In the genomic region with DNA sequence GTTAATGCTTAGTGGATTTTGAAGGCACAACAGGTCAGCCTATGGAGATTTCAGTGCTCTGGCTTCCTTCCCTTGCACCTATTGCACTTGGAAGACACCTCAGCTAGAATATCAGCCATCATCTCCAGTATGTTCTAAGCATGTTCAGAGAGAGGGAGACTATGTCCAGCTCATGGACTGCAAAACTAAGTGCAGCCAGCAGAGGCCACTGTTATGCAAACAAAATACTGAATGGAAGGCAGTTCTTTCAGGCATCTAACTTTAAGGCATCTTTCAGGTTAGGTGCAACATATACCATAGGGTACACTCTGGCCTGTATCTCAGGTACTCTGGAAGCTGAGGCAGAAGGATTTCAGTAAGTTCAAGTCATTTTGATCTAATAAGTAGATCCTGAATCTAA, we compare ENCODE assay signal across 9 mouse cellular contexts. TPM values are rescaled to one million over a fixed set of nuclear protein-coding genes. Genes with fewer than 3 reads are reported as not detected.
A peak's percentile ranks its signal among the peaks of the same experiment; 100 is the strongest.
DNase-seq lines count a peak whose midpoint lies in the region; ATAC-seq and TF ChIP-seq lines count a peak whose summit lies in the region.
"Had no signal": no experiment of that assay in that cellular context is flagged by ENCODE, and none has a peak within 500 bp of the region (broad histone marks: within the 10 kb centered on the region; RNA-seq: fewer than 3 reads in every experiment).

No protein-coding gene starts in this region.

- ATAC-seq in liver, embryonic 11.5 days (replicated peaks; ENCODE audit: low FRiP score): no peak
- no peak for ATAC-seq in midbrain, postnatal 0 days (ENCODE audit: low FRiP score)

- no peak overlapping the region for H3K9ac ChIP-seq in liver, adult 2 months (ENCODE audit: low read depth, low read length)
- no peak overlapping the region for H3K9ac ChIP-seq in liver, embryonic 11.5 days (ENCODE audit: low read depth, low read length)
- H3K9ac ChIP-seq in midbrain, postnatal 0 days (replicated peaks; ENCODE audit: low read length, poor library complexity, severe bottlenecking): no peak overlapping the region

- H3K79me2 ChIP-seq in liver, adult 2 months (ENCODE audit: control insufficient read depth, insufficient read depth, low read length): no peaks in the 10 kb centered on the region

- DNase-seq in cerebellum, postnatal 4 days (ENCODE audit: low spot score in 2 of 2): peak; percentile 29 to 38
- DNase-seq in cerebellum, postnatal 36 days: no peak
- DNase-seq in liver, adult 2 months (ENCODE audit: extremely low read depth, low read depth, low spot score): peak; percentile 5
- no peak for DNase-seq in liver, embryonic 11.5 days (ENCODE audit: low spot score)
- DNase-seq in embryo, embryonic 10.5 days (ENCODE audit: low spot score): peak; percentile 44
- DNase-seq in kidney, postnatal 14 days: peak; percentile 60
- DNase-seq in midbrain, postnatal 0 days (ENCODE audit: low spot score): peak; percentile 31
- DNase-seq in thymus, postnatal 4 days: peak; percentile 69

- H3K36me3 ChIP-seq in liver, adult 2 months (ENCODE audit: control insufficient read depth, insufficient read depth, low read length): no peaks in the 10 kb centered on the region
- H3K36me3 ChIP-seq in liver, embryonic 11.5 days (ENCODE audit: control insufficient read depth, insufficient read depth, low read length): no peaks in the 10 kb centered on the region
- H3K36me3 ChIP-seq in midbrain, postnatal 0 days (ENCODE audit: insufficient read depth, low read length): no peaks in the 10 kb centered on the region
- H3K36me3 ChIP-seq: G1E had no signal

- no peak for TF ChIP-seq CTCF in liver, adult 2 months (IDR thresholded peaks at IDR 0.05; ENCODE audit: low read depth, low read length)
- peak; percentile 71 for TF ChIP-seq CTCF in midbrain, postnatal 0 days (IDR thresholded peaks at IDR 0.05)

- no peak overlapping the region for H3K27ac ChIP-seq in liver, adult 2 months (replicated peaks; ENCODE audit: insufficient read depth, low read depth, low read length)
- H3K27ac ChIP-seq in liver, embryonic 11.5 days (ENCODE audit: low read depth, low read length): no peak overlapping the region
- no peak overlapping the region for H3K27ac ChIP-seq in midbrain, postnatal 0 days (ENCODE audit: low read depth, low read length)

- 0 out of 2 replicates have a peak, but pooled peaks cover 2% of the 10 kb centered on the region for H3K27me3 ChIP-seq in liver, adult 2 months (ENCODE audit: control insufficient read depth, insufficient read depth, low read length)
- no peaks in the 10 kb centered on the region for H3K27me3 ChIP-seq in liver, embryonic 11.5 days (replicated peaks; ENCODE audit: control insufficient read depth, insufficient read depth, low read length)
- no peaks in the 10 kb centered on the region for H3K27me3 ChIP-seq in midbrain, postnatal 0 days (ENCODE audit: insufficient read depth, low read length)

- H3K4me2 ChIP-seq in liver, embryonic 11.5 days: no peak overlapping the region
- no peak overlapping the region for H3K4me2 ChIP-seq in midbrain, postnatal 0 days (ENCODE audit: low read depth, low read length, poor library complexity, severe bottlenecking)

- H3K4me1 ChIP-seq in liver, adult 2 months (ENCODE audit: control insufficient read depth, insufficient read depth, low read length): no peaks in the 10 kb centered on the region
- H3K4me1 ChIP-seq in liver, embryonic 11.5 days (replicated peaks; ENCODE audit: control insufficient read depth, insufficient read depth, low read length): no peaks in the 10 kb centered on the region
- no peaks in the 10 kb centered on the region for H3K4me1 ChIP-seq in midbrain, postnatal 0 days (ENCODE audit: insufficient read depth, low read length)

- no peak for TF ChIP-seq POLR2A in liver, adult 2 months (IDR thresholded peaks at IDR 0.05; ENCODE audit: extremely low read depth, insufficient read depth, low read length)

- no peak overlapping the region for H3K4me3 ChIP-seq in liver, adult 2 months (ENCODE audit: insufficient read depth, low read depth, low read length)
- H3K4me3 ChIP-seq in liver, embryonic 11.5 days (ENCODE audit: low read depth, low read length): no peak overlapping the region
- no peak overlapping the region for H3K4me3 ChIP-seq in midbrain, postnatal 0 days (ENCODE audit: low read depth, low read length)

- H3K9me3 ChIP-seq in liver, embryonic 11.5 days (ENCODE audit: control insufficient read depth, low read length): no peaks in the 10 kb centered on the region
- no peaks in the 10 kb centered on the region for H3K9me3 ChIP-seq in midbrain, postnatal 0 days (ENCODE audit: low read length)
- H3K9me3 ChIP-seq: G1E had no signal

RNA-seq across cellular contexts. Expression of a gene that starts 19.1 kb away (rescaled TPM):
- total RNA-seq in liver, adult 2 months (2014; rRNA removed): 0.07 TPM in 1 of 2 replicates, not detected in the other
- polyA plus RNA-seq in liver, adult 2 months (2012; rRNA removed): not detected in 2 replicates
- not detected in 2 replicates for polyA plus RNA-seq in liver, embryonic 11.5 days (2014; fragmentation: Nextera tagmentation; extraction: Ambion mirVana)
- total RNA-seq in midbrain, postnatal 0 days (2014; rRNA removed): not detected in 2 replicates
- polyA plus RNA-seq in midbrain, postnatal 0 days (2015; fragmentation: Nextera tagmentation; extraction: Ambion mirVana): 0.10 TPM in 1 of 2 replicates, not detected in the other
- polyA plus RNA-seq: G1E had no signal

RNA-seq across cellular contexts. Expression of a gene that starts 24.8 kb away (rescaled TPM):
- 0.13 TPM in 1 of 2 replicates, not detected in the other for total RNA-seq in liver, adult 2 months (2014; rRNA removed)
- not detected in 2 replicates for polyA plus RNA-seq in liver, adult 2 months (2012; rRNA removed)
- polyA plus RNA-seq in liver, embryonic 11.5 days (2014; fragmentation: Nextera tagmentation; extraction: Ambion mirVana): 2.1 and 3.4 TPM in 2 replicates
- total RNA-seq in midbrain, postnatal 0 days (2014; rRNA removed): 3.6 and 6.8 TPM in 2 replicates
- 3.3 and 3.4 TPM in 2 replicates for polyA plus RNA-seq in midbrain, postnatal 0 days (2015; fragmentation: Nextera tagmentation; extraction: Ambion mirVana)
- total RNA-seq: G1E had no signal
- polyA plus RNA-seq: G1E had no signal

Comparison
In these comparisons a context has a peak if more than half of its experiments do, and no peak if none do; other contexts are left out.
1. DNase-seq: peak in cerebellum, postnatal 4 days (2 of 2), liver, adult 2 months (single experiment), embryo, embryonic 10.5 days (single experiment), kidney, postnatal 14 days (single experiment), midbrain, postnatal 0 days (single experiment) and thymus, postnatal 4 days (single experiment); none in cerebellum, postnatal 36 days (0 of 2) and liver, embryonic 11.5 days (single experiment).